Mouse (Mus musculus): Measurements from ENCODE around the gene Axin2.

The Axin2 gene

GRCm38 (mm10) chr11:108973866-108974265 lies 53.7 kb downstream of the Axin2 start:
- no peak for DNase-seq (ENCODE audit: low read depth)

DNA sequence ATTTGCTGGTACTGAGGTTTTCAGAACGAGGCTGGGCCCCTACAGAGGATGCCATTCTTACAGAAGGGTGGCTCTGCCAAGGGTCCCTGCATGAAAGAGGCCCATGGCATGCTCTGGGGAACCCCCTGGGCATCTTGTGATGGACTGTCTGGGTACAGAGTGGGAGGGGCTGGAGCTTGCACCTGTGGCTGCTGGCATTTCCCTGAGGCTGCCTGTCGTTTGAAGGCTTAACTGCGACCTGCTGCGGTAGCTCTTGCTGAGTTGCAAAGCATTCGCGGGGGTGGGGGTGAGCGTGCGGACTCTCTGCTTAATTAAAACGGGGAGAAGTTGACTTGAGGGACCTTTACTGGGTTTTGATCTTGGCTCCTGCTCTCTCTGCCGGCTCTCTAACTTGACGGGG lies 55.4 kb downstream of the Axin2 start:
- no peak for DNase-seq (ENCODE audit: low read depth)

DNA sequence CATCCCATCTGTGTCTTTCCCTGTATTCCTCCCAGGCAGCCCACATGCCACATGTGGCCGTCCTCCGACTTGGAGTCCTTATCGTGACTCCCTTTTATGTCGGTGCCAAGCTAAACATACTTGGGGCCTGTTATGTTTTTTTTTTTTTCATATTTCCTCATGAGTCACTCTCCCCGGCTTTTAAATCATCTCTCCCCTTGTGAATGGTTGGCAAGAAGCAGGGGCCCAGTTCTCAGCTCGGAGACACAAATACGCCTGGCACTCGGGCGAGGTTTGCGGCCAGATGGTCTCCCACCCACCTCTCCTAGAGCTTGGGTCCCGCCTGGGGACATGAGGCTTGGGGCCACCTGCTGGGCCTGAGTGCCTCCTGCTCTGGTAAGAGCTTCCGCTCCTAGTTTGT lies 60.4 kb downstream of the Axin2 start:
- DNase-seq (ENCODE audit: low read depth) = no peak

GRCm38 (mm10) chr11:108981012-108981411 lies 60.9 kb downstream of the Axin2 start:
- no peak for DNase-seq (ENCODE audit: low read depth)

DNA sequence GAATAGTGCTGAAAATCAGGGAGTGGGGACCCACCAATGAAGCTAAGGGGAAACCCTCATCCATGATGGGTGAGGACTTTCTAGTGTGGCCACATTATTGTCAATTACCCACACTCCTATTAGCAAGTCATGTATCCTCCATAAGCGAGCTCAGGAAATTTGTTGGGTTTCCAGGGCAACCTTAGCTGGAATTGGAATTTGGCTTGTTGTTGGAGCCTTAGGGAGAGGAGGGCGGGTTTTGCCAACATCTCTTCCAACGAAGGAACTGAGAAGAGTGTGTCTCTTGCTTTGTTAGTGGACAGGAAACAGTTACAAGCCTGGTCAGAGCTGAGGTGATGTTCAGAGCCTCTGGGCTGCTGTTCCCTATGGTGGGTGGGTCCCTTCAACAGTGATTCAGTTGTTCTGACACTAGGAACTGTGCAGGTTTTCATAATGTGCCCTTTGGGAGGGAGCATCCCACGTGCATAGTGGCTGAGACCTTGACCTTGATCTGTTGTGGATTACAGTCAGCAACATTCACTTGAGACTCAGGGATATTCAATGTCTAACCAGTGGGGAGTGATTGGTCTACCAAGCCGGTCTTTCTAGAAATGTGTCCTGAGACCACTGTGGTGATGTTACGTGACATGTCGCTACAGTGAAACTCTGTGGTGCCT lies 63.4 kb downstream of the Axin2 start:
- no peak for DNase-seq (ENCODE audit: low read depth)

DNA sequence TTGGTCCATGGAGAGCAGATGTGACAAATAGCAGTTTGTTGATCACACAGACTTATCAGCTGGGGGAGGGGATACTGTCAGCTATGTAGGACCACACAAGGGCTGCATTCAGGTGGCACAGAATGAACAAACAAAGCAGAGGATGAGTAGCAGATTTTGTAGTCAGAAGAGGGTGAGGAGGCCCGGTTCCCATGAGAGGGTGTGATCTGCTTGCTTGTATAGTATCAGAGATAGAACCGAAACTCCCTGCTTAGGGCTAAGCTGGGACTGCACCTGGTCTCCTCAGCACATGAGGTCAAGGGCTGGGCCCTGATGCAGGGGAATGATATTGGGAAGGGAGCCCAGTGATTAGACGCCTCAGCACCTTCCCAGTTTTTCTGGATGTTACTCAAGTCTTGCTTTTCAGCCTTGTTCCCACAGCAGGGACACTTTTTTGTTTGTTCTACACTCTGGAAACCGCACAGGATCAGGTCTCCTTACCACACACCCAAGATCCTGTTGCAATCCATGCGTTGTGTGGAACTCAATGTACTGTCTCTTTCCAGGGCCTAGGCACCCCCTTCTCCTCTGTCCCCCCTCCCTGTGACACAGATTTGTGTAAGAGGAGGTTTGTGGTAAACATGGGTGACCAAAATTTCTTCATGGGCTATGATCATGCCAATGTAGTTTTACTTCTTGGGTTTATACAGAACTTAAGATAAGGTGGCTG lies 64.7 kb downstream of the Axin2 start:
- no peak for DNase-seq (ENCODE audit: low read depth)

DNA sequence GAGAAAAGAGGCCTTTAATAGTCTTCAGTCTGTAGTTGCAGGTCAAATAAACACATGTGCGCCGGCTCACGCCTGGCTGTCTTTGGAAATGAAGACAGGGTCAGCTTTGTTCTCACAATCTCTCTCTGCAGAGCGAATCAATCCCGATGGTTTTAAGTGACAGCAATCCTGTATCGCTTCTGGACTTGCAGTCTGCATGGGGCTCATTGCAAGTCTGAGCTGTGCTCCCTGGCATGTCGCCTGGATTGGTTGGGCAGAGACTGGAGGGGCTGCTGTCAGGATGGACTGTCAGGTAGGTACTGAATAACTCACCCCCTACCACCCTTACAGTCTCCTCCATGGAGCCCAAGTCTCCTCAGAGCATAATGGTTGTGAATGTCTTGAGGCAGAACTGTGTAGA lies 65.7 kb downstream of the Axin2 start:
- DNase-seq (ENCODE audit: low read depth) = no peak

- DNase-seq (ENCODE audit: low read depth) = no peak
Measured at GRCm38 (mm10) chr11:108987226-108987625, 67.1 kb downstream of the Axin2 start.

- no peak for DNase-seq (ENCODE audit: low read depth)
Measured at GRCm38 (mm10) chr11:108987705-108988104, 67.6 kb downstream of the Axin2 start.

- DNase-seq (ENCODE audit: low read depth) = no peak
Measured at GRCm38 (mm10) chr11:108988258-108988657, 68.1 kb downstream of the Axin2 start.

DNA sequence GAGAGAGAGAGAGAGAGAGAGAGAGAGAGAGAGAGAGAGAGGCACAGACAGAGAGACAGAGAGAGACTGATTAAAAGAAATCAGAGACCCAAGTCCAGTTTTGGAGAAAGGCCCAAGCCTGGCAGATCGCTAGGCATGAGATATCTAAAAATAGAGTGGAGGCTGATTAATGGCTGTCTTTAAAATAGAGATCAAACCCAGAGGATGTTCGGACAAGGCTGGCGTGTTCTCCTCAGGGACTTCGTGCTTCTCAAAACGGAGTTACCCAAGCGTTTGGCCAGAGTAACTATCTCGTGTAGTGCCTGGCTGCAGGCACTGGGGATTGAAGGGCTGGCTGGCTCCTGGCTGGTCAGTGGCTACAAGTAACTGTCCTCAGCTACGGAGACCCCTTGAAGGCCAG lies 69.8 kb downstream of the Axin2 start:
- DNase-seq (ENCODE audit: low read depth) = no peak

- DNase-seq (ENCODE audit: low read depth) = no peak
Measured at GRCm38 (mm10) chr11:108993414-108993813, 73.3 kb downstream of the Axin2 start.

DNA sequence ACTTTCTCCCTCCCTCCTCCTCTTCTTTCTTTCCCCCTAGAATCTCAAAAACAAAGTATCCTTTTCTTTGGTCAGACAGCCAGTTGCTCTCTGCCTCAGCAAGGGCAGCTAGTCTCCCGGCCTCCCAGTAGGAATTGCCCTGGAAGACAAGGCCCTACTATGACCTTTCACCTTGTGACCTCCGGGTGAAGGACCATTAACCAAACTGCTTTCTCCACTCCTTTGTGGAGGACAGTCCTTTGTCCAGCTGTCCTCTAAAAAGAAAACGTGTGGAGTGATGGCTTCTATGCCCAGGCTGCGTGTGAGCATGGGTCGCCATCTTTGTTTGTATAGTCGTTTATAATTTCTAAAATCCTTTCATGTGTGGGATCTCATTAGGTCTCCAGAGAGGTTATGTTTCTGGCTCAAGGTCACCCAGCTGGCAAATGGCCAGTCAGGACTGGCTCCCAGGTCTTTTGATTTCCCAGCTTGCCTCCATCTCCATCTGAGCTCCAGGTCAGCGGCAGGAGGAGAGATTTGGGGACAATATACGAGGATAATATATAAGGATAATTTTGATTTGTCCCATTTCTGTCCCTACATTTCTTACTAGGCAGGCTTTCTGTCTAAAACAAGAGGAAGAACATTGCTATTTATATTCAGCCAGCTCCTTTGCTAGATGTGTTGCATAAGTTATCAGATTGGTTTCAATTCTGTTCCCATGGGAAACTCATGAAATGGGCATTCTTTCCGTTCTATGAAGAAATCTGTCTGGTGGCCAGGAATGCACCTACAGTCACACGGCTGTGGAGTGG lies 75.2 kb downstream of the Axin2 start:
- no peak for DNase-seq (ENCODE audit: low read depth)

- no peak for DNase-seq (ENCODE audit: low read depth)
Measured at GRCm38 (mm10) chr11:108995990-108996533, 75.9 kb downstream of the Axin2 start.

DNA sequence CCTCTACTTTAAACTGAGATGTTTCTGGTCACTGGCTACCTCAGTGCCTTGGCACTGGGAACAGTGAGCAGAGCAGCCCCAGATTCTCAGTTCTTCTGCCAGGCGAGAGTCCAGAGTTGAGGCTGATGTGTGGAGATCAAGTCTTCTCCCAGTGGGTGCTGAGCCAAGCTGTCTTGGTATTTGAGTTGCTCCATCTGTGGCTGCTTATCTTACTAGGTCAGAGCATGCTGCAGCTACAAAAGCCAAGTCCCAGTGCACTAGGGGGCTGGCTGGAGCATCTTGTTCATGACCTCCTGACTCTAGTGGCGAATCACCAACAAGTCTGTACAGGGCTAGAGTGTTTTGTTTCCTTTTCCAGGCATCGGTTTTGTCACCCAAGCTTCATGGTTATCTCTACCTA lies 77.7 kb downstream of the Axin2 start:
- no peak for DNase-seq (ENCODE audit: low read depth)
